Mouse (Mus musculus) limb, embryonic 10.5 days (tissue): ENCODE measurements around the gene Fhit. TPM values are rescaled to one million over a fixed set of nuclear protein-coding genes. Genes with fewer than 3 reads are reported as not detected.

Source experiments
- DNase-seq: peaks from one replicate; pipeline ENCODE4 v3.0.0-alpha.2; 2017; ENCODE audit warnings: low spot score
- H3K27ac ChIP-seq: fragments of 300-500 bp; sonication (generic); 2 replicates; pipeline ENCODE4 v1.5.1; 2016; ENCODE audit warnings: mild to moderate bottlenecking
- H3K27me3 ChIP-seq: fragments of 300-500 bp; sonication (generic); 2 replicates; pipeline ENCODE4 v1.6.1; 2016; ENCODE audit warnings: low read depth, mild to moderate bottlenecking; ENCODE audit not compliant: poor library complexity, severe bottlenecking
- H3K36me3 ChIP-seq: fragments of 300-500 bp; sonication (generic); 2 replicates; pipeline ENCODE4 v1.6.1; 2016; ENCODE audit warnings: mild to moderate bottlenecking, moderate library complexity
- H3K4me1 ChIP-seq: fragments of 300-500 bp; sonication (generic); 2 replicates; pipeline ENCODE4 v1.6.1; 2016
- H3K4me3 ChIP-seq: fragments of 300-500 bp; sonication (generic); 2 replicates; pipeline ENCODE4 v1.5.1; 2016; ENCODE audit warnings: mild to moderate bottlenecking, moderate library complexity
- H3K9me3 ChIP-seq: fragments of 300-500 bp; sonication (generic); replicated peaks from 2 replicates; pipeline ENCODE4 v1.6.1; 2016; ENCODE audit warnings: mild to moderate bottlenecking
- whole genome bisulfite sequencing: fragments of 180-500 bp; shearing (Covaris S2); methylation state at CpG from one replicate; pipeline ENCODE4 v1.1.7; 2016; 5-methylcytosine and 5-hydroxymethylcytosine counted together
- polyA plus RNA-seq: library from polyadenylated mRNA; unstranded; fragments of >200 nt; fragmentation: Nextera tagmentation; extraction: Ambion mirVana; gene quantifications from 2 replicates; pipeline ENCODE4 v1.2.1, GENCODE M21; 2016

Gene Fhit
- polyA plus RNA-seq, 1 experiment from 2014 or later, result 2.4 TPM

DNA sequence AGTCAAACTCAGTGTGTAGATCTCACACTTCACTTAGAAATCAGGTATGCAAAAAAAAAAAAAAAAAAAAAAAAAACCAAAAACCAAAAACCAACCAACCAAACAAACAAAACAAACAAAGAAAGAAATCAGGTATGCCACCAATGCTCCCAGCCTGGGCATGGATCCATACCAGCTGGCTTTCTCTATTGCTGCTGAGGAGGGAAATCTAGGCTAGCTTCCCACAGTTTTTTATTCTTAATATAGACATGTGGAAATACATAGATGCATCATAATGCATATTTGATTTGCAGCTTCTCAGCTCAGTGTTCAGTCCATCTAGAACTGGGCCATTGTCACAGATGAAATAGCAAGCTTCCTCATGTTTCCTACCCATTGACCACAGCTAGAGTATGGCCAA is 439.3 kb downstream of the Fhit start:
- Histone ChIP-seq H3K4me1 (no peaks in the 10 kb centered on the region), H3K27ac (no peak overlapping the region), H3K4me3 (no peak overlapping the region), H3K36me3 (no peaks in the 10 kb centered on the region), H3K9me3 (no peaks in the 10 kb centered on the region), H3K27me3 (no peaks in the 10 kb centered on the region)
- DNase-seq, result no peak

DNA sequence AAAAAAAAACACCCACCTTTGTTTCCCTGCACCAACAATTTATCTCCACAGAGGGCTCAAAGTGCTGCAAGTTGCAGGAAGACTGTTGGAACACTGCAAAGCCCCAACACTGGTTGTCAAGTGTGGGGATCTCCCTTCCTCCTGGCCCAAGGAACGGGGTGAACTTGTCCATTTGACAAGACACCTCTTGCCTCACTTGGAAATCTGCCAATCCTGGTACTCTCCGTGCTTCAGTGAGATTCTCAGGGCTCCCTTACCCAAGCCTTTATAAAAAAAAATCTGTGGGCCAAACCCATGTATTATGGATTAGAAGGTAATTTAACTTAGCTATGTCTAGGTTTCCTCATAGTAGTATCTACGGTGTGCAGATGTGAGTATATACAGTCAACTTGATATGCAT is 448.9 kb downstream of the Fhit start:
- no peak for DNase-seq
- Histone ChIP-seq H3K9me3 (no peaks in the 10 kb centered on the region), H3K36me3 (no peaks in the 10 kb centered on the region), H3K4me3 (no peak overlapping the region), H3K27ac (no peak overlapping the region), H3K27me3 (no peaks in the 10 kb centered on the region), H3K4me1 (no peaks in the 10 kb centered on the region)
- WGBS, result 90% methylated on average over 3 of the region's 3 CpGs

DNA sequence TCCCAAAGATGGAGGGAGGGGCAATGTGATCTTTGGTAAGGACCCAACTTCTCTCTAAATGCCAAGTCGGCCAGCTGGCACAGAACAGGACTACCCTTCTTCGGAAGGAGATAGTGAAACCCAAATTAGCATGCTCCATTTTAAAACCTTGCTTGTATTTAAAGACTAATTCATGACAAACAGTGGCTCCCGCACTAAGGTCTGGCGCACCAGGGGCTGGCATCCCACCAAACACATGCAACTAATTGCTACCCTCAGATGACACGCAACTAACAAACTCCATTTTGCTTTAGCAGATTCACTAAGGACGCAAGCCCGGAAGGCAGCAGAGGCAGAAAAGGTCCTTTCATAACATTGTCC is 449.3 kb downstream of the Fhit start:
- 94% methylated on average over 7 of the region's 7 CpGs for WGBS
- Histone ChIP-seq H3K36me3 (no peaks in the 10 kb centered on the region), H3K4me1 (no peaks in the 10 kb centered on the region), H3K27me3 (no peaks in the 10 kb centered on the region), H3K9me3 (no peaks in the 10 kb centered on the region), H3K4me3 (no peak overlapping the region), H3K27ac (no peak overlapping the region)
- DNase-seq, result no peak

DNA sequence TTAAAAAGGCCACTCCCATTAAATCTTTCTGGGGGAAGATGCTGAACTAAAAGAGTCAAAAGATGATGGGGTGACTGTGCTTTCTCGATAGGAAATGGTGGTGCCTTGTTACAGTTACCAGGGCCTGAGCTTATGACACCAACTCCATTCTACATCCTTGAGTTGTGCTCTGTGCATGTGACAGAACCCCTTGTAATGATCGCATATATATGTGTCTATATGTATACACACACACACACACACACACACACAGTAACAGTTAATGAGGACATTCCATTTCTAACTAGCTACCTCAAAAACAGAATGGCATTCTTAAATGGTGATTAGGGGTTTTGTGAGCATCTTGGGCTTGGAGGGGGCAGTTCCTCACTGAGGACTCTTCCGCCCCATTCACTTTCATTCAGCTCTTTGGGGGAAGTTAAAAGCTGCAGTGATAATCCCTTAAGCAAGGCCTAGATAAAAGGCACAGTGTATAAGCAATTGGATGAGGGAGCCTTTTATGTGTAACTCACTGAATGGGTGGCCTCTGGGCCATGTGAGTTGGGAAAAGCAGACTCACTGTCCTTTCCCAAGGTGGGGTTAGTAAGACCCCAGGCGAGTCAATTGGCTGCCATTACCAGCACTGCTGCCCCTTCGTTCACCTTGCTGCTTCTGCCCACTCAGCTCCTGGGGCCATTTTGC is 449.9 kb downstream of the Fhit start:
- DNase-seq, result no peak
- no peaks in the 10 kb centered on the region for H3K27me3 ChIP-seq
- H3K4me1 ChIP-seq, result no peaks in the 10 kb centered on the region
- H3K4me3 ChIP-seq, result no peak overlapping the region
- H3K9me3 ChIP-seq, result no peaks in the 10 kb centered on the region
- WGBS, result 95% methylated on average over 5 of the region's 5 CpGs
- H3K27ac ChIP-seq, result no peak overlapping the region
- H3K36me3 ChIP-seq, result no peaks in the 10 kb centered on the region

DNA sequence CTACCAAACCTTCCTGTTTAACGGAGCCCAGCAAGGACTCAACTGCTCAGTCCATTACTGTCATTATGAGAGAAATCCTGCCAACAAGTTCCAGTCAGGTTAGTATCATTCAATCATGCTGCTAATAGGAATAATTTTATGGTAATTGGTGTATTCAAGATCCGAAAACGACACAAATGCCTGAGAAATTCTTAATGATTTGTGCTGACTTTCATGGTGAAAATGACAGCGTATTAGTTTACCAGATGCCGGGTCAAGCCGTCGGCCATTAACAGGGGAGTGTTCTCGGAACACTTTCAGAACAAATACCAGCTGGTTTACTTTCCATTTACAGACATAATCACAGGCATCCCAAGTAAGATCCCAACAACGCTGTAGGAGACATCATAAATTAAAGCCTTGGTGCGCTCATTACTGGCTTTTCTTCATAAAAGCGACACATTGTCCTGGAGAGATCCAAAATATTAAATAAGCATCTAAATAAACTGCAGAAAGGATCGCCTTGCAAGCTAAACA is 451.0 kb downstream of the Fhit start:
- no peak overlapping the region for H3K27ac ChIP-seq
- DNase-seq, result no peak
- H3K36me3 ChIP-seq, result no peaks in the 10 kb centered on the region
- no peaks in the 10 kb centered on the region for H3K9me3 ChIP-seq
- no peaks in the 10 kb centered on the region for H3K27me3 ChIP-seq
- no peaks in the 10 kb centered on the region for H3K4me1 ChIP-seq
- WGBS, result 84% methylated on average over 12 of the region's 12 CpGs
- no peak overlapping the region for H3K4me3 ChIP-seq

DNA sequence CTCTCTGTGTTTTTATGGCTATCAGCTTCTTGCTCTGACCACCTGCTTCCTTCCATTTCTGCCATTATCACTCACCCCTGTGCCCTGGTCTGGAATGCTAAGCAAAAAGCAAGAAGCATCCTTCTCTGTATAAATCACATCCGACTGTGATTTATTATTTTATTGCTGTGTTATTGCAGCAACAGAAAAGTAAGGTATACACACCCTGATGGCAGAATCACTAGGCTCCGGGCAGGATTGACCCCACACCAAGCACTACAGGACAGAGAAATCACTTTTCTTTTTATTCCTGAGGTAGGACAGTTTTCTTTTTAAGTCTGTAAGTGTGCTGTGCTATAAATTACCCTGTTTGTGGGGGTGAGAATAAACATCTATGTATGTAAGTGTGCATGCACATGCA is 460.1 kb downstream of the Fhit start:
- no peaks in the 10 kb centered on the region for H3K9me3 ChIP-seq
- H3K4me3 ChIP-seq, result no peak overlapping the region
- no peak overlapping the region for H3K27ac ChIP-seq
- H3K36me3 ChIP-seq, result no peaks in the 10 kb centered on the region
- 40% methylated on average over 2 of the region's 2 CpGs for WGBS
- no peaks in the 10 kb centered on the region for H3K4me1 ChIP-seq
- DNase-seq, result no peak
- no peaks in the 10 kb centered on the region for H3K27me3 ChIP-seq

GRCm38 (mm10) chr14:10680041-10680440 is 481.8 kb downstream of the Fhit start:
- Histone ChIP-seq H3K4me3 (no peak overlapping the region), H3K9me3 (no peaks in the 10 kb centered on the region), H3K36me3 (no peaks in the 10 kb centered on the region), H3K27me3 (no peaks in the 10 kb centered on the region), H3K27ac (no peak overlapping the region), H3K4me1 (no peaks in the 10 kb centered on the region)
- no peak for DNase-seq
- 81% methylated on average over 4 of the region's 4 CpGs for WGBS

- Histone ChIP-seq H3K27ac (no peak overlapping the region), H3K4me1 (no peaks in the 10 kb centered on the region), H3K36me3 (no peaks in the 10 kb centered on the region), H3K9me3 (no peaks in the 10 kb centered on the region), H3K27me3 (no peaks in the 10 kb centered on the region), H3K4me3 (no peak overlapping the region)
- DNase-seq, result no peak
Observed at GRCm38 (mm10) chr14:10679638-10680037, 482.2 kb downstream of the Fhit start.

GRCm38 (mm10) chr14:10677627-10678026 is 484.2 kb downstream of the Fhit start:
- H3K27me3 ChIP-seq, result no peaks in the 10 kb centered on the region
- H3K4me3 ChIP-seq, result no peak overlapping the region
- no peak for DNase-seq
- no peaks in the 10 kb centered on the region for H3K4me1 ChIP-seq
- WGBS, result 85% methylated on average over 2 of the region's 2 CpGs
- no peak overlapping the region for H3K27ac ChIP-seq
- H3K9me3 ChIP-seq, result no peaks in the 10 kb centered on the region
- no peaks in the 10 kb centered on the region for H3K36me3 ChIP-seq

DNA sequence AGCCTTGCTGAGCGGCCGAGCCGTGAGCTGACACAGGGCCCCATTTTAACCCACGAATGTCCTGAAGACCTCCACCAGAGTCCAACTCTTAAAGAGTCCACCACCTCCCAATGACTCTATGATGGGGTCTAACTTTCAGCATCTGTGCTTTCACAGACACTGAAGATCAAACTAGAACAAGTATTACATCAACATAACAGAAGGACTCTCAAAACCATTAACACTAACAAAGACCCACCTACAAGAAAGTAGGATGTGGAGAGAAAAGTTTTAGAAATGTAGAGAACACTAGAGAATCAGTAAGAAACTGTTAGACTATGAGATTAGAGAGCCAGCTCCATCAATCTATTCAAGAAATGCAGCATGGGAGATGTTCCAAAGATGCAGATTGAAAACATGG is 501.6 kb downstream of the Fhit start:
- no peaks in the 10 kb centered on the region for H3K36me3 ChIP-seq
- DNase-seq, result no peak
- 0 out of 2 replicates have a peak, but pooled peaks cover 3% of the 10 kb centered on the region for H3K4me1 ChIP-seq
- H3K27me3 ChIP-seq, result no peaks in the 10 kb centered on the region
- no peak overlapping the region for H3K4me3 ChIP-seq
- H3K9me3 ChIP-seq, result no peaks in the 10 kb centered on the region
- 86% methylated on average over 4 of the region's 4 CpGs for WGBS
- H3K27ac ChIP-seq, result no peak overlapping the region

DNA sequence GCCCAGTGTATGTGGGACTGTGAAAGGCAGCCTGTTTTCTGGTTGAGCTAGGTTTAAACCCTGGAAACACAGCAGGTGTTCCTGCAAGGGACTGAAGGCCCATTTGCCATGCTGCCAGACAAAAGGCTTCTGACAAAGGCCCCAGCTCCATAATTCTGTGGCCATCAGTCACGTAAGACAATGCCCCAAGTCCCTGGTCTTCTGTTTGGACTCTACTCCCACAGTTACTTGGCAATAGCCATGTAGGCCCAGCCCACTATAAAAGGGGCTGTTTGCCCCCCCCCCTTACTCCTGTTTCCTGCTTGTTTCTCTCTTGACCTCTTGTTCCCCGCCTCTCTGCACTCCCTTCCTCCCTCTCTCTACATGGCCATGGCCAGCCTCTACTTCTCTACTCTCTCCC is 502.5 kb downstream of the Fhit start:
- Histone ChIP-seq H3K4me1 (0 out of 2 replicates have a peak, but pooled peaks cover 3% of the 10 kb centered on the region), H3K27me3 (no peaks in the 10 kb centered on the region), H3K36me3 (no peaks in the 10 kb centered on the region), H3K4me3 (no peak overlapping the region), H3K9me3 (no peaks in the 10 kb centered on the region), H3K27ac (no peak overlapping the region)
- no peak for DNase-seq
- 71% methylated on average over 2 of the region's 2 CpGs for WGBS

- Histone ChIP-seq H3K27me3 (no peaks in the 10 kb centered on the region), H3K9me3 (no peaks in the 10 kb centered on the region), H3K27ac (no peak overlapping the region), H3K36me3 (no peaks in the 10 kb centered on the region), H3K4me3 (no peak overlapping the region), H3K4me1 (0 out of 2 replicates have a peak, but pooled peaks cover 3% of the 10 kb centered on the region)
- 98% methylated on average over 1 of the region's 1 CpGs for WGBS
- no peak for DNase-seq
Observed at GRCm38 (mm10) chr14:10658219-10658618, 503.6 kb downstream of the Fhit start.

DNA sequence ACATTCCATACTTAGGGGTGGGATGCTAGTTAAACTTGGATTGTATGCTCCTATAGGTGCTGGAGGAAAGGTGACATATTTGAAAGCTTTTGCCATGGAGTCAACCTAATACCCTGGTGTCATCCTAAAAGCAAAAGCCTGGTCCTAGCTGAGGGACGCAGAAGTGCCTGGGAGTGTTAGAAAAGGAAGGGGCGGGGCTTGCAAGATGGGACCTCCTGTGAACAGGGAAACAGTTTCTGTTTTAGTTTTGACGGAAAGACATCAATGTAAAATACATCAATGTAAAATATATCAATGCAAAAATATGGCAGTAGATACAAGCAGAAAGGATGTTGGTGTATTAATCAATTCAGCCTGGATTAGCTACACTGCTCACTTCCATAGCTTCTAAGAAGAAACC is 504.5 kb downstream of the Fhit start:
- 0 out of 2 replicates have a peak, but pooled peaks cover 3% of the 10 kb centered on the region for H3K4me1 ChIP-seq
- no peak overlapping the region for H3K4me3 ChIP-seq
- H3K27ac ChIP-seq, result no peak overlapping the region
- no peaks in the 10 kb centered on the region for H3K9me3 ChIP-seq
- no peaks in the 10 kb centered on the region for H3K27me3 ChIP-seq
- WGBS, result 84% methylated on average over 3 of the region's 3 CpGs
- no peaks in the 10 kb centered on the region for H3K36me3 ChIP-seq
- no peak for DNase-seq

DNA sequence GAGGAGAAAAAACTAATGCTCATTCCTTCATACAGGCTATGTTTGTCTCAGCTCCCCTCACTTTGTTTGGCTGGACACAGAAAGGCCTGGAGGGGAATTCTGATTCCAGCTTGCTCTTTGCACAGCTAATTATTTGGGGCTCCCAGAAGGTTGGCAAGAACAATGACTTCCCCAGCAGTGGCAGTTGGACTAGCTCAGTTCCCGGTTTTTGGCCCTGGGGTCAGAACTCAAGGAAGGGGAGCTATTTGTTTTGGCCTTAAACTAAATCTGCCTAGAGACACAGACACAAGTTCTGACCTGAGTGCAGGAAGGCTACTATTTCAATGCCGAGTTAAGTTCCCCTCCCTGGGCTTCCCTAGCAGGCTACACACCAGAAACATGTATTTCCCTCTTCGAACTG is 506.0 kb downstream of the Fhit start:
- 60% methylated on average over 3 of the region's 3 CpGs for WGBS
- Histone ChIP-seq H3K9me3 (no peaks in the 10 kb centered on the region), H3K4me3 (no peak overlapping the region), H3K27ac (no peak overlapping the region), H3K4me1 (0 out of 2 replicates have a peak, but pooled peaks cover 3% of the 10 kb centered on the region), H3K27me3 (no peaks in the 10 kb centered on the region), H3K36me3 (no peaks in the 10 kb centered on the region)
- no peak for DNase-seq
